Mouse (Mus musculus): ENCODE measurements around the gene Thsd7b. TPM values are rescaled to one million over a fixed set of nuclear protein-coding genes. Genes with fewer than 3 reads are reported as not detected.
"Not testable (repeated sequence)": the region's sequence is repeated elsewhere in the genome, so short reads cannot be mapped to it uniquely, and the experiment has no call there.

Thsd7b gene
- polyA plus RNA-seq, 1 experiment from 2014 or later = 0.77 TPM

GRCm38 (mm10) chr1:129589366-129590002 is 316.4 kb downstream of the Thsd7b start:
- Histone ChIP-seq H3K4me2 (no peak overlapping the region), H3K4me3 (replicated peaks) (no peak overlapping the region), H3K27me3 (no peaks in the 10 kb centered on the region), H3K9ac (no peak overlapping the region), H3K9me3 (replicated peaks) (no peaks in the 10 kb centered on the region), H3K27ac (no peak overlapping the region), H3K36me3 (no peaks in the 10 kb centered on the region), H3K4me1 (peaks cover 10% of the 10 kb centered on the region; the same call in 1 of the 2 replicates)
- 38% methylated on average over 3 of the region's 3 CpGs for WGBS
- ATAC-seq (replicated peaks; ENCODE audit: low FRiP score) = 0 out of 2 replicates have a peak, but pooled peaks have one; percentile 22

DNA sequence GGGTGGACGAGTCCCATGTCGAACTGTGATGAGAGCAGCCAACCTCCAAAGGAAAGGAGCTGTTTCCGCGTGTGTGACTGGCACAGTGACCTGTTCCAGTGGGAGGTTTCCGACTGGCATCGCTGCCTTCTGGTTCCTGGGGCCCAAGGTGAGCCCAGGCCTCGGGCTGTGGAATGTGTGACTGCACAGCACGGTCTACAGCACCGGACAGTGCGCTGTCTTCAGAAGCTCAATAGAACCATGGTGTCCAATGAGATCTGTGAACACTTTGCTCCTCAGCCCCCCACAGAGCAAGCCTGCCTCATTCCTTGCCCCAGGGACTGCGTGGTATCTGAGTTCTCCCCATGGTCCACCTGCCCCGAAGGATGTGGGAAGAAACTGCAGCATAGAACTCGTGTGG is 322.3 kb downstream of the Thsd7b start:
- 77% methylated on average over 13 of the region's 13 CpGs for WGBS
- Histone ChIP-seq H3K27me3 (no peaks in the 10 kb centered on the region), H3K36me3 (no peaks in the 10 kb centered on the region), H3K4me1 (0 out of 2 replicates have a peak, but pooled peaks cover 2% of the 10 kb centered on the region), H3K27ac (no peak overlapping the region), H3K4me3 (replicated peaks) (no peak overlapping the region), H3K9ac (no peak overlapping the region), H3K4me2 (no peak overlapping the region), H3K9me3 (replicated peaks) (no peaks in the 10 kb centered on the region)
- ATAC-seq (replicated peaks; ENCODE audit: low FRiP score) = peak; percentile 62

- Histone ChIP-seq H3K27ac (no peak overlapping the region), H3K4me3 (replicated peaks) (no peak overlapping the region), H3K4me2 (no peak overlapping the region), H3K4me1 (0 out of 2 replicates have a peak, but pooled peaks cover 2% of the 10 kb centered on the region), H3K27me3 (no peaks in the 10 kb centered on the region), H3K9ac (no peak overlapping the region), H3K9me3 (replicated peaks) (no peaks in the 10 kb centered on the region), H3K36me3 (no peaks in the 10 kb centered on the region)
- ATAC-seq (replicated peaks; ENCODE audit: low FRiP score) = peak; percentile 88
Observed at GRCm38 (mm10) chr1:129600933-129601332, 327.8 kb downstream of the Thsd7b start.

DNA sequence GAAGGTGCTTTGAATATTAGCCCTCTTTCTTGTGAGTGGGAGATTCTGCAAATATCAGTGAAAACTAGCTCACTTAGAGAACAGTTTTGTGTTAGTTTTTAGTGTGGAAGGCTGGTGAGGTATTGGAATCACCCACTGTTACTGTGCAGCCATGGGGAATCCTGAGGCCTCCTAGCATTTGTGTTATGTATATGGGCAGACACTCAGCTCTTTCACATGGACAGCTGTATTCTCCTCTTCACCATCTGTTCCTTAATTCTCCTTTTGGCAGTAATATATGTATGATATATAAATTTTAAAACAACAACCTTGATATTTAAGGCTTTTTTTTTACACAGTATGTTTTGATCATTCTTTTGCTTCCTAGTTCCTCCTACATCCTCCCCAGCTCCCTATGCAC is 329.2 kb downstream of the Thsd7b start:
- Histone ChIP-seq H3K4me3 (replicated peaks) (no peak overlapping the region), H3K4me1 (0 out of 2 replicates have a peak, but pooled peaks cover 2% of the 10 kb centered on the region), H3K9me3 (replicated peaks) (no peaks in the 10 kb centered on the region), H3K4me2 (no peak overlapping the region), H3K27me3 (no peaks in the 10 kb centered on the region), H3K36me3 (no peaks in the 10 kb centered on the region), H3K27ac (no peak overlapping the region), H3K9ac (no peak overlapping the region)
- no peak for ATAC-seq (replicated peaks; ENCODE audit: low FRiP score)

- 75% methylated on average over 3 of the region's 3 CpGs for WGBS
- Histone ChIP-seq H3K4me2 (no peak overlapping the region), H3K36me3 (no peaks in the 10 kb centered on the region)
Observed at GRCm38 (mm10) chr1:129608395-129608794, 335.3 kb downstream of the Thsd7b start.

DNA sequence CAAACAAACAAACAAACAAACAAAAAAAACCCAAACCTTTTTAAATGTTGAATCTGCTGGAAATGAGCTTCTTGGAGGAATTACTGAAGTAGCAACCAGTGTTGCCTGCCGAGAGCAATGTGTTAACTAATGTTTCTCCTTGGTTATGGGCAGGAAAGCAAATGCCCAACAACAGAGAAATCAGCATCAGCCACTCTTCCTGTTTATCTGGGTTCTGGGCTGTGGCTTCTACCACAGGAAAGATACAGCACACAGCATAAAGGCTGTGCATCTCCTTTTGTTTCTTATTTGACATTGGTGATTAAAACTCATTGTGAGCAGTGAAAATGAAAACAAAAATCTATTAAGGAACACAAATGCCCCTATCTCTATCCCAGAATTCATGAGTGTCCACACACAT is 343.0 kb downstream of the Thsd7b start:
- Histone ChIP-seq H3K9ac (no peak overlapping the region), H3K27me3 (no peaks in the 10 kb centered on the region), H3K27ac (no peak overlapping the region), H3K36me3 (no peaks in the 10 kb centered on the region), H3K9me3 (replicated peaks) (no peaks in the 10 kb centered on the region), H3K4me3 (replicated peaks) (no peak overlapping the region), H3K4me2 (no peak overlapping the region), H3K4me1 (no peaks in the 10 kb centered on the region)
- ATAC-seq (replicated peaks; ENCODE audit: low FRiP score) = no peak
- 72% methylated on average over 1 of the region's 1 CpGs for WGBS

More at GRCm38 (mm10) chr1:129608395-129608794, 335.3 kb downstream of the Thsd7b start:
- no peak overlapping the region for H3K9ac ChIP-seq
- no peak overlapping the region for H3K27ac ChIP-seq
- ATAC-seq (replicated peaks; ENCODE audit: low FRiP score) = no peak
- H3K4me1 ChIP-seq = no peaks in the 10 kb centered on the region
- no peaks in the 10 kb centered on the region for H3K27me3 ChIP-seq
- H3K4me3 ChIP-seq (replicated peaks) = no peak overlapping the region
- H3K9me3 ChIP-seq (replicated peaks) = no peaks in the 10 kb centered on the region

- Histone ChIP-seq H3K9me3 (replicated peaks) (no peaks in the 10 kb centered on the region), H3K27me3 (no peaks in the 10 kb centered on the region), H3K27ac (no peak overlapping the region), H3K4me2 (no peak overlapping the region), H3K36me3 (no peaks in the 10 kb centered on the region), H3K9ac (no peak overlapping the region), H3K4me3 (replicated peaks) (no peak overlapping the region), H3K4me1 (no peaks in the 10 kb centered on the region)
- ATAC-seq (replicated peaks; ENCODE audit: low FRiP score) = no peak
- 64% methylated on average over 7 of the region's 7 CpGs for WGBS
Observed at GRCm38 (mm10) chr1:129619440-129620301, 346.6 kb downstream of the Thsd7b start.

GRCm38 (mm10) chr1:129624519-129624918 is 351.4 kb downstream of the Thsd7b start:
- H3K9ac ChIP-seq = no peak overlapping the region
- no peak overlapping the region for H3K4me3 ChIP-seq (replicated peaks)
- no peak overlapping the region for H3K4me2 ChIP-seq
- H3K4me1 ChIP-seq = no peaks in the 10 kb centered on the region
- H3K9me3 ChIP-seq (replicated peaks) = no peaks in the 10 kb centered on the region
- no peaks in the 10 kb centered on the region for H3K27me3 ChIP-seq
- no peak overlapping the region for H3K27ac ChIP-seq
- no peaks in the 10 kb centered on the region for H3K36me3 ChIP-seq
- 70% methylated on average over 6 of the region's 6 CpGs for WGBS
- ATAC-seq (replicated peaks; ENCODE audit: low FRiP score) = no peak

- H3K9me3 ChIP-seq (replicated peaks) = no peaks in the 10 kb centered on the region
- H3K27me3 ChIP-seq = no peaks in the 10 kb centered on the region
- no peak overlapping the region for H3K4me2 ChIP-seq
- H3K4me1 ChIP-seq = no peaks in the 10 kb centered on the region
- no peak for ATAC-seq (replicated peaks; ENCODE audit: low FRiP score)
- no peak overlapping the region for H3K9ac ChIP-seq
- no peaks in the 10 kb centered on the region for H3K36me3 ChIP-seq
- WGBS = 87% methylated on average over 4 of the region's 4 CpGs
- no peak overlapping the region for H3K27ac ChIP-seq
- no peak overlapping the region for H3K4me3 ChIP-seq (replicated peaks)
Observed at GRCm38 (mm10) chr1:129635146-129635545, 362.0 kb downstream of the Thsd7b start.

GRCm38 (mm10) chr1:129644252-129644861 is 371.3 kb downstream of the Thsd7b start:
- H3K9ac ChIP-seq = no peak overlapping the region
- H3K4me1 ChIP-seq = no peaks in the 10 kb centered on the region
- no peaks in the 10 kb centered on the region for H3K27me3 ChIP-seq
- H3K27ac ChIP-seq = no peak overlapping the region
- no peak overlapping the region for H3K4me3 ChIP-seq (replicated peaks)
- no peaks in the 10 kb centered on the region for H3K9me3 ChIP-seq (replicated peaks)
- ATAC-seq (replicated peaks; ENCODE audit: low FRiP score) = no peak
- no peaks in the 10 kb centered on the region for H3K36me3 ChIP-seq
- H3K4me2 ChIP-seq = no peak overlapping the region
- 69% methylated on average over 8 of the region's 8 CpGs for WGBS

DNA sequence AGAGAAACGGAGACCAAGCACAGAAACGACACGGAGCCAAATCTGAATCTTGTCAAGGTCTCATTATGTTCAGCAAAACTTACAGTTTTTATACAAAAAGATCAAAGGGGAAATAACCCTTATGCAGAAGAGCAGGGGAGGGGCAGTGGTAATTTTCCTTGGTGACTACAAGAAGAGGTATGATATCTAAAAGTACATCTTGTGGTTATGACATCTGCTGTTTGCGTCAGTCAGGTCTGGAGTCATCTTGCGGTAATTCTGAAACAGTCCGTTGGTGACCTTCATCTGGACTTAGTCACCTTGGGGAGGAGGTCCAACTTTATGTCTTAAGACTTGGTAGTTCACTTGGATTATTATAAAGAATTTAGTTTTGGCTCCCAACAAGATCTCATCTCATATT is 378.3 kb downstream of the Thsd7b start:
- not testable (repeated sequence) for H3K4me3 ChIP-seq (replicated peaks); H3K27me3 ChIP-seq; H3K36me3 ChIP-seq; H3K27ac ChIP-seq; ATAC-seq (replicated peaks; ENCODE audit: low FRiP score); H3K9ac ChIP-seq; H3K4me1 ChIP-seq; H3K9me3 ChIP-seq (replicated peaks); H3K4me2 ChIP-seq
- WGBS = 94% methylated on average over 6 of the region's 6 CpGs

GRCm38 (mm10) chr1:129658045-129658444 is 384.9 kb downstream of the Thsd7b start:
- H3K4me2 ChIP-seq = no peak overlapping the region
- H3K4me3 ChIP-seq (replicated peaks) = no peak overlapping the region
- no peaks in the 10 kb centered on the region for H3K27me3 ChIP-seq
- no peaks in the 10 kb centered on the region for H3K9me3 ChIP-seq (replicated peaks)
- peak; percentile 58; the same call in 1 of the 2 replicates for ATAC-seq (replicated peaks; ENCODE audit: low FRiP score)
- no peak overlapping the region for H3K27ac ChIP-seq
- no peaks in the 10 kb centered on the region for H3K4me1 ChIP-seq
- no peaks in the 10 kb centered on the region for H3K36me3 ChIP-seq
- H3K9ac ChIP-seq = no peak overlapping the region
- 23% methylated on average over 3 of the region's 3 CpGs for WGBS
